In genomic region chr11:102602816-102603495, GRCm38 (mm10) we compare ENCODE assay signal across 8 mouse cellular contexts. TPM values are rescaled to one million over a fixed set of nuclear protein-coding genes. Genes with fewer than 3 reads are reported as not detected.
DNase-seq lines count a peak whose midpoint lies in the region; ATAC-seq and TF ChIP-seq lines count a peak whose summit lies in the region.

No protein-coding gene starts in this region.

- TF ChIP-seq POLR2A in liver, adult 2 months (IDR thresholded peaks at IDR 0.05; ENCODE audit: extremely low read depth, insufficient read depth, low read length): no peak

- H3K9ac ChIP-seq in liver, adult 2 months (ENCODE audit: low read depth, low read length): no peak overlapping the region
- peak overlapping the region; percentile 63 for H3K9ac ChIP-seq in hindbrain, embryonic 16.5 days (ENCODE audit: low read depth, low read length)
- H3K9ac ChIP-seq in midbrain, embryonic 16.5 days (ENCODE audit: low read depth, low read length): peak overlapping the region; percentile 54

- no peak for DNase-seq in liver, adult 2 months (ENCODE audit: extremely low read depth, low read depth, low spot score)
- no peak for DNase-seq in liver
- DNase-seq in forebrain, embryonic 10.5 days (ENCODE audit: extremely low spot score, low spot score): peak; percentile 88
- DNase-seq in layer of hippocampus, adult 18-20 months (ENCODE audit: low spot score in 2 of 2): no peak
- DNase-seq in ovary, postnatal 14 days (ENCODE audit: low spot score): no peak
- no peak for DNase-seq in T-cell, adult 2 months (ENCODE audit: low spot score)

- H3K27me3 ChIP-seq in liver, adult 2 months (ENCODE audit: control insufficient read depth, insufficient read depth, low read length): peaks cover 26% of the 10 kb centered on the region
- H3K27me3 ChIP-seq in forebrain, embryonic 10.5 days (ENCODE audit: poor library complexity, severe bottlenecking): peaks cover 22% of the 10 kb centered on the region; the same call in 1 of the 2 replicates
- peaks cover 7% of the 10 kb centered on the region; the same call in 1 of the 2 replicates for H3K27me3 ChIP-seq in hindbrain, embryonic 16.5 days (replicated peaks; ENCODE audit: control insufficient read depth, insufficient read depth, low read length)
- H3K27me3 ChIP-seq in midbrain, embryonic 16.5 days (ENCODE audit: control insufficient read depth, insufficient read depth, low read depth, low read length): peaks cover 4% of the 10 kb centered on the region; the same call in 1 of the 2 replicates

- peak overlapping the region; percentile 32; the same call in 1 of the 2 replicates for H3K4me3 ChIP-seq in liver, adult 2 months (ENCODE audit: insufficient read depth, low read depth, low read length)
- peak overlapping the region; percentile 79 for H3K4me3 ChIP-seq in forebrain, embryonic 10.5 days
- H3K4me3 ChIP-seq in hindbrain, embryonic 16.5 days (ENCODE audit: low read length): peak overlapping the region; percentile 74
- peak overlapping the region; percentile 48 for H3K4me3 ChIP-seq in midbrain, embryonic 16.5 days (ENCODE audit: low read depth, low read length)

- peak overlapping the region; percentile 89 for H3K4me2 ChIP-seq in hindbrain, embryonic 16.5 days (ENCODE audit: low read length)
- peak overlapping the region; percentile 88 for H3K4me2 ChIP-seq in midbrain, embryonic 16.5 days (ENCODE audit: low read length)

- ATAC-seq in hindbrain, embryonic 16.5 days: no peak
- no peak for ATAC-seq in midbrain, embryonic 16.5 days

- no peaks in the 10 kb centered on the region for H3K36me3 ChIP-seq in liver, adult 2 months (ENCODE audit: control insufficient read depth, insufficient read depth, low read length)
- H3K36me3 ChIP-seq in forebrain, embryonic 10.5 days (replicated peaks): peaks cover 10% of the 10 kb centered on the region
- H3K36me3 ChIP-seq in hindbrain, embryonic 16.5 days (ENCODE audit: control insufficient read depth, insufficient read depth, low read length): no peaks in the 10 kb centered on the region
- no peaks in the 10 kb centered on the region for H3K36me3 ChIP-seq in midbrain, embryonic 16.5 days (ENCODE audit: control insufficient read depth, insufficient read depth, low read length)

- peaks cover 4% of the 10 kb centered on the region; the same call in 1 of the 2 replicates for H3K4me1 ChIP-seq in liver, adult 2 months (ENCODE audit: control insufficient read depth, insufficient read depth, low read length)
- H3K4me1 ChIP-seq in forebrain, embryonic 10.5 days: peaks cover 46% of the 10 kb centered on the region
- H3K4me1 ChIP-seq in hindbrain, embryonic 16.5 days (ENCODE audit: control insufficient read depth, insufficient read depth, low read depth, low read length): peaks cover 19% of the 10 kb centered on the region
- peaks cover 30% of the 10 kb centered on the region for H3K4me1 ChIP-seq in midbrain, embryonic 16.5 days (ENCODE audit: control insufficient read depth, insufficient read depth, low read length)

- H3K27ac ChIP-seq in liver, adult 2 months (replicated peaks; ENCODE audit: insufficient read depth, low read depth, low read length): no peak overlapping the region
- H3K27ac ChIP-seq in forebrain, embryonic 10.5 days: peak overlapping the region; percentile 99
- H3K27ac ChIP-seq in hindbrain, embryonic 16.5 days (ENCODE audit: low read depth, low read length): peak overlapping the region; percentile 84
- peak overlapping the region; percentile 77 for H3K27ac ChIP-seq in midbrain, embryonic 16.5 days (ENCODE audit: low read length)

- H3K9me3 ChIP-seq in forebrain, embryonic 10.5 days: no peaks in the 10 kb centered on the region
- H3K9me3 ChIP-seq in hindbrain, embryonic 16.5 days (ENCODE audit: control insufficient read depth, low read length): no peaks in the 10 kb centered on the region
- H3K9me3 ChIP-seq in midbrain, embryonic 16.5 days (replicated peaks; ENCODE audit: control insufficient read depth, low read length, poor library complexity, severe bottlenecking): no peaks in the 10 kb centered on the region

- 15% methylated on average over 13 of the region's 13 CpGs for WGBS in liver, adult 2 months
- WGBS in forebrain, embryonic 10.5 days: under 1% methylated on average over 13 of the region's 13 CpGs
- WGBS in hindbrain, embryonic 16.5 days: 3% methylated on average over 13 of the region's 13 CpGs
- 2% methylated on average over 13 of the region's 13 CpGs for WGBS in midbrain, embryonic 16.5 days

- no peak for TF ChIP-seq CTCF in liver, adult 2 months (IDR thresholded peaks at IDR 0.05; ENCODE audit: low read depth, low read length)

- no peaks in the 10 kb centered on the region; the same call in 1 of the 2 replicates for H3K79me2 ChIP-seq in liver, adult 2 months (ENCODE audit: control insufficient read depth, insufficient read depth, low read length)

RNA-seq across cellular contexts. Expression of gene Fzd2, which starts 1.2 kb away (rescaled TPM):
- 0.07 and 0.09 TPM in 2 replicates for total RNA-seq in liver, adult 2 months (2014; rRNA removed)
- 0.19 and 0.24 TPM in 2 replicates for polyA plus RNA-seq in liver, adult 2 months (2012; rRNA removed)
- polyA plus RNA-seq in forebrain, embryonic 10.5 days (2016; fragmentation: Nextera tagmentation; extraction: Ambion mirVana): 39.2 and 42.2 TPM in 2 replicates
- polyA plus RNA-seq in hindbrain, embryonic 16.5 days (2015; fragmentation: Nextera tagmentation; extraction: Ambion mirVana): 6.0 and 6.7 TPM in 2 replicates
- polyA plus RNA-seq in midbrain, embryonic 16.5 days (2015; fragmentation: Nextera tagmentation; extraction: Ambion mirVana): 3.9 and 4.4 TPM in 2 replicates
- 1 to 10 TPM; 7.3 to 7.5 TPM for total RNA-seq in layer of hippocampus, adult 18-20 months (2021)

RNA-seq across cellular contexts. Expression of gene Gm11627, which starts 23.7 kb away (rescaled TPM):
- total RNA-seq in liver, adult 2 months (2014; rRNA removed): not detected in 2 replicates
- not detected in 2 replicates for polyA plus RNA-seq in liver, adult 2 months (2012; rRNA removed)
- polyA plus RNA-seq in forebrain, embryonic 10.5 days (2016; fragmentation: Nextera tagmentation; extraction: Ambion mirVana): 11.8 and 13.1 TPM in 2 replicates
- polyA plus RNA-seq in hindbrain, embryonic 16.5 days (2015; fragmentation: Nextera tagmentation; extraction: Ambion mirVana): 2.8 and 4.1 TPM in 2 replicates
- 1.6 and 2.4 TPM in 2 replicates for polyA plus RNA-seq in midbrain, embryonic 16.5 days (2015; fragmentation: Nextera tagmentation; extraction: Ambion mirVana)
- total RNA-seq in layer of hippocampus, adult 18-20 months (2021): 1 to 10 TPM; 2.5 to 3.8 TPM

RNA-seq across cellular contexts. Expression of gene Gpatch8, which starts 46.8 kb away (rescaled TPM):
- total RNA-seq in liver, adult 2 months (2014; rRNA removed): 9.2 TPM in 2 replicates
- 5.1 and 6.0 TPM in 2 replicates for polyA plus RNA-seq in liver, adult 2 months (2012; rRNA removed)
- polyA plus RNA-seq in forebrain, embryonic 10.5 days (2016; fragmentation: Nextera tagmentation; extraction: Ambion mirVana): 58.7 and 62.3 TPM in 2 replicates
- polyA plus RNA-seq in hindbrain, embryonic 16.5 days (2015; fragmentation: Nextera tagmentation; extraction: Ambion mirVana): 52.9 and 60.5 TPM in 2 replicates
- 64.1 and 64.5 TPM in 2 replicates for polyA plus RNA-seq in midbrain, embryonic 16.5 days (2015; fragmentation: Nextera tagmentation; extraction: Ambion mirVana)
- total RNA-seq in layer of hippocampus, adult 18-20 months (2021): 10 to 100 TPM; 47.5 to 48.8 TPM
